Mouse (Mus musculus) liver, embryonic 12.5 days (tissue): Measurements from ENCODE around the gene Ccdc162. TPM values are rescaled to one million over a fixed set of nuclear protein-coding genes. Genes with fewer than 3 reads are reported as not detected.

ENCODE experiments used
- ATAC-seq: fragments of 200-750 bp; cut with Nextera tagmentation; 2 replicates; pipeline ENCODE4 v1.8.0; 2017; ENCODE audit warnings: moderate number of reproducible peaks, mild to moderate bottlenecking, moderate library complexity
- H3K27ac ChIP-seq: fragments of 300-500 bp; sonication (generic); 2 replicates; pipeline ENCODE4 v1.5.1; 2016; ENCODE audit warnings: mild to moderate bottlenecking
- H3K27me3 ChIP-seq: fragments of 300-500 bp; sonication (generic); replicated peaks from 2 replicates; pipeline ENCODE4 v1.6.1; 2016; ENCODE audit warnings: mild to moderate bottlenecking, moderate library complexity
- H3K36me3 ChIP-seq: fragments of 300-500 bp; sonication (generic); 2 replicates; pipeline ENCODE4 v1.6.1; 2016; ENCODE audit warnings: mild to moderate bottlenecking, moderate library complexity
- H3K4me1 ChIP-seq: fragments of 300-500 bp; sonication (generic); 2 replicates; pipeline ENCODE4 v1.6.1; 2016
- H3K4me2 ChIP-seq: fragments of 300-500 bp; sonication (generic); 2 replicates; pipeline ENCODE4 v1.6.1; 2016; ENCODE audit warnings: mild to moderate bottlenecking, moderate library complexity
- H3K4me3 ChIP-seq: fragments of 300-500 bp; sonication (generic); 2 replicates; pipeline ENCODE4 v1.5.1; 2016; ENCODE audit warnings: mild to moderate bottlenecking, moderate library complexity
- H3K9ac ChIP-seq: fragments of 300-500 bp; sonication (generic); 2 replicates; pipeline ENCODE4 v1.6.1; 2016; ENCODE audit warnings: mild to moderate bottlenecking, moderate library complexity
- H3K9me3 ChIP-seq: fragments of 300-500 bp; sonication (generic); replicated peaks from 2 replicates; pipeline ENCODE4 v1.6.1; 2016; ENCODE audit warnings: mild to moderate bottlenecking, moderate library complexity
- WGBS: fragments of 180-500 bp; shearing (Covaris S2); methylation state at CpG from one replicate; pipeline ENCODE4 v1.1.7; 2016; ENCODE audit not compliant: insufficient replicate concordance; 5-methylcytosine and 5-hydroxymethylcytosine counted together
- polyA plus RNA-seq: library from polyadenylated mRNA; unstranded; fragments of >200 nt; fragmentation: Nextera tagmentation; extraction: Ambion mirVana; gene quantifications from 2 replicates; pipeline ENCODE4 v1.2.1, GENCODE M21; 2016

Gene Ccdc162
- polyA plus RNA-seq, 1 experiment from 2014 or later, result 0.08 TPM

GRCm38 (mm10) chr10:41735398-41735797 lies 19.0 kb upstream of the Ccdc162 start:
- Histone ChIP-seq H3K4me3 (no peak overlapping the region), H3K27ac (no peak overlapping the region), H3K9me3 (no peaks in the 10 kb centered on the region), H3K4me2 (no peak overlapping the region), H3K27me3 (no peaks in the 10 kb centered on the region), H3K4me1 (no peaks in the 10 kb centered on the region), H3K36me3 (peaks cover 55% of the 10 kb centered on the region), H3K9ac (no peak overlapping the region)
- ATAC-seq, result no peak
- 83% methylated on average over 6 of the region's 6 CpGs for WGBS

DNA sequence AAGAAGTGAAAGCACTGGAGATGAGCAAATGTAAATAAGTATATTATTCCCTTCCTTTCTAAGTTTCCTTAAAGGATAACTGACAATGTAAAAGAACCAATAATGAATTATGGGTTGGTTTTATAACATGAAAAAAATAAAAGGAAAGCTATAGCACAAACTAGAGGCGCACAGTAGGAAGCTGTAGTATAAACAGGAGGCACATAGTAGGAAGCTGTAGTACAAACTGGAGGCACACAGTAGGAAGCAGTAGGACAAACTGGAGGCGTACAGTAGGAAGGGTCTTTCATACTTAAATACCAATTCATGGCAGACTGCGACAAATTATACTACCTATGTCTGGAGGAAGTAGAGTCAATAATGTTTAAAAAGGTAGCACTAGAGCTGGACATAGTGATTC lies 16.8 kb upstream of the Ccdc162 start:
- H3K27me3 ChIP-seq, result no peaks in the 10 kb centered on the region
- H3K4me1 ChIP-seq, result no peaks in the 10 kb centered on the region
- H3K9me3 ChIP-seq, result no peaks in the 10 kb centered on the region
- peaks cover 58% of the 10 kb centered on the region for H3K36me3 ChIP-seq
- H3K9ac ChIP-seq, result no peak overlapping the region
- H3K4me3 ChIP-seq, result no peak overlapping the region
- no peak for ATAC-seq
- H3K4me2 ChIP-seq, result no peak overlapping the region
- no peak overlapping the region for H3K27ac ChIP-seq
- WGBS, result 87% methylated on average over 3 of the region's 3 CpGs

GRCm38 (mm10) chr10:41731932-41732331 lies 15.5 kb upstream of the Ccdc162 start:
- Histone ChIP-seq H3K9me3 (peaks cover 4% of the 10 kb centered on the region; the same call in 1 of the 2 replicates), H3K27ac (no peak overlapping the region), H3K9ac (no peak overlapping the region), H3K4me2 (no peak overlapping the region), H3K36me3 (peaks cover 56% of the 10 kb centered on the region), H3K4me1 (no peaks in the 10 kb centered on the region), H3K27me3 (no peaks in the 10 kb centered on the region), H3K4me3 (no peak overlapping the region)
- ATAC-seq, result no peak
- 81% methylated on average over 4 of the region's 4 CpGs for WGBS

DNA sequence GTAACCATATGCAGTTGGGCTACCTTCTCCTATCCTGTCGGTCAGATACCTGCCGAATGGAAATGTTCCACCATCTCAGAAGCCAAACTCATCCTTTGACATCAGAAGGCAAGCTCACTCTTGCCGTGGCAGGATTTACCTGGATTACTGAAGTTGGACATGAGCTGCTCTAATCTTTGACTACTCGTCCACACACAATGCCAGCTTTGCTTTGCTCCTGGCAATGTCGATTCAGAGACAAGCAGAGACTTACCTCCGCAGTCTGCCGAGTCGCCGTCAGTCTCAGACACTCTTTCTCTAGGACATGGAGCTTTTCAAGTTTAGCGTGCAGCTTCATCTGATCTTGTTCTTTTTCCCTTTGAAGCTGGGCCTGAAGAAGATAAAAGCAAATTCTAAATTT lies 14.3 kb upstream of the Ccdc162 start:
- no peak overlapping the region for H3K27ac ChIP-seq
- H3K4me1 ChIP-seq, result no peaks in the 10 kb centered on the region
- H3K36me3 ChIP-seq, result peaks cover 54% of the 10 kb centered on the region
- no peak overlapping the region for H3K4me2 ChIP-seq
- peaks cover 4% of the 10 kb centered on the region; the same call in 1 of the 2 replicates for H3K9me3 ChIP-seq
- WGBS, result 91% methylated on average over 10 of the region's 10 CpGs
- no peak for ATAC-seq
- no peaks in the 10 kb centered on the region for H3K27me3 ChIP-seq
- no peak overlapping the region for H3K9ac ChIP-seq
- H3K4me3 ChIP-seq, result no peak overlapping the region

DNA sequence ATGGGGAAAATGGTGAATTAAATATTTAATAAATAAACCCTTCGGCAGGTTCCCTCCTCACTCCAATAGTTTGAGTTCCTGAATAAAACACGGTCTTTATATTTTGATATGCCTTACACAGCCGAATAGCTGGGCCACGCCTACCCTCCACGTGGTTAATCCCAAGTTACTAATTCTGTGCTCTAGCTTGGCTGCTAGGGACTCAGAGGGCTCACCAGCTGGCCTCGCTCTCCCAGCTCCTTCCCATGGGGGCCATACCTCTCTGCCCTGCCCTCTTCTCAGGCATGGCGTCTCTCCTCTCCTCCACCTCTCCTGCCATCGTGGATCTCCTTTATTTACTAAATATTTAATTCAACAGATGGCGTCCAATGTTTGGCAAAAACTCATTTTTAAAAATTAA lies 9.8 kb upstream of the Ccdc162 start:
- no peak overlapping the region for H3K4me2 ChIP-seq
- no peak for ATAC-seq
- H3K27ac ChIP-seq, result no peak overlapping the region
- peaks cover 67% of the 10 kb centered on the region for H3K36me3 ChIP-seq
- H3K9me3 ChIP-seq, result peaks cover 4% of the 10 kb centered on the region; the same call in 1 of the 2 replicates
- no peak overlapping the region for H3K4me3 ChIP-seq
- WGBS, result 81% methylated on average over 9 of the region's 9 CpGs
- no peaks in the 10 kb centered on the region for H3K4me1 ChIP-seq
- no peaks in the 10 kb centered on the region for H3K27me3 ChIP-seq
- H3K9ac ChIP-seq, result no peak overlapping the region

- H3K27me3 ChIP-seq, result no peaks in the 10 kb centered on the region
- no peak for ATAC-seq
- H3K4me1 ChIP-seq, result no peaks in the 10 kb centered on the region
- H3K9me3 ChIP-seq, result no peaks in the 10 kb centered on the region
- H3K27ac ChIP-seq, result no peak overlapping the region
- H3K4me3 ChIP-seq, result no peak overlapping the region
- H3K9ac ChIP-seq, result no peak overlapping the region
- H3K36me3 ChIP-seq, result peaks cover 30% of the 10 kb centered on the region
- no peak overlapping the region for H3K4me2 ChIP-seq
- WGBS, result 86% methylated on average over 9 of the region's 9 CpGs
These were observed 3.2 kb upstream of the Ccdc162 start for GRCm38 (mm10) chr10:41719587-41719986.

GRCm38 (mm10) chr10:41715557-41715956 lies 877 bp downstream of the Ccdc162 start:
- no peak overlapping the region for H3K27ac ChIP-seq
- no peak overlapping the region for H3K4me2 ChIP-seq
- no peak overlapping the region for H3K9ac ChIP-seq
- WGBS, result 85% methylated on average over 14 of the region's 14 CpGs
- no peaks in the 10 kb centered on the region for H3K9me3 ChIP-seq
- H3K4me1 ChIP-seq, result no peaks in the 10 kb centered on the region
- H3K4me3 ChIP-seq, result no peak overlapping the region
- no peaks in the 10 kb centered on the region for H3K27me3 ChIP-seq
- no peak for ATAC-seq
- peaks cover 7% of the 10 kb centered on the region for H3K36me3 ChIP-seq

GRCm38 (mm10) chr10:41711467-41711866 lies 5.0 kb downstream of the Ccdc162 start:
- no peak for ATAC-seq
- WGBS, result 51% methylated on average over 7 of the region's 7 CpGs

DNA sequence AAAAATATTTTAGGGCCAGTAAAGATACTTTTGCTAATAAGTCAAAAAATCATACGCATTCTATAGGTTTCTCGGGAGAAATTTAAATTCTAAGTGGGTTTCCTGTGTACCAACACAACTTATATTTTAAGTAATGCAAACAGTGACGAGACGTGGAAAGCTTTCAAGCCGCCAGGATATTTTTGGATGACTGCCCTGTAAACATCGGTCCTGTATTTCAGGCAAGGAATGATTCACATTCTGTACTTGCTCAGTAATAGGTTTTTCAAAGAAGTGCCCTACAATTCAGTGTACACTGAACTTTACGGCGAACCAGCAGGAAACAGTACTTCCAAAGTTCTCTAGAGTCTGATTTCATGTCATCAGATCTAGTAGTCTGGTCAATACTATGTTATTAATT lies 5.7 kb downstream of the Ccdc162 start:
- no peaks in the 10 kb centered on the region for H3K36me3 ChIP-seq
- H3K9me3 ChIP-seq, result no peaks in the 10 kb centered on the region
- no peaks in the 10 kb centered on the region for H3K27me3 ChIP-seq
- no peak overlapping the region for H3K4me3 ChIP-seq
- 83% methylated on average over 8 of the region's 8 CpGs for WGBS
- no peaks in the 10 kb centered on the region for H3K4me1 ChIP-seq
- no peak overlapping the region for H3K27ac ChIP-seq
- no peak overlapping the region for H3K4me2 ChIP-seq
- no peak overlapping the region for H3K9ac ChIP-seq
- ATAC-seq, result no peak

More at GRCm38 (mm10) chr10:41711467-41711866, 5.0 kb downstream of the Ccdc162 start:
- H3K27ac ChIP-seq, result no peak overlapping the region
- no peak overlapping the region for H3K9ac ChIP-seq
- H3K9me3 ChIP-seq, result no peaks in the 10 kb centered on the region
- H3K27me3 ChIP-seq, result no peaks in the 10 kb centered on the region
- no peak overlapping the region for H3K4me2 ChIP-seq
- no peaks in the 10 kb centered on the region for H3K36me3 ChIP-seq
- no peaks in the 10 kb centered on the region for H3K4me1 ChIP-seq
- no peak overlapping the region for H3K4me3 ChIP-seq

DNA sequence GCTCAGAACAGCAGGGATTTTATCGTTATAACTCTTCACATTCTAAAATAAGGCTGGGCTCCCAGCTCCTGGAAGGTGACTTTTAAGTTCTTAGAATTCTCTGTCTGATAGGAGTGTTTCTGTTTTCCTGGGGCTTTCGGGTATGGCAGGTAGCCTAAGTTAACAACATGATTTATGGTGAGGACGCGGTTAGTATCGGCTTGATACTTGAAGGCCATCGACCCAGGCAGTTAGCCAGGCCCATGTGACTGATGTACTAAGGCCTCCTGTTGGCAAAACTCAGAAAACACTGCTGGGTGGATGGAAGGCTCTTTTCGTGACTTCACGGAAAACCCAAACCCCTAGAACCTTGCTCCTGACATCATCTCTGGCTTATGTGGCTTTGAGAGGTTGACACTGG lies 7.1 kb downstream of the Ccdc162 start:
- WGBS, result 84% methylated on average over 8 of the region's 8 CpGs
- no peak overlapping the region for H3K4me3 ChIP-seq

DNA sequence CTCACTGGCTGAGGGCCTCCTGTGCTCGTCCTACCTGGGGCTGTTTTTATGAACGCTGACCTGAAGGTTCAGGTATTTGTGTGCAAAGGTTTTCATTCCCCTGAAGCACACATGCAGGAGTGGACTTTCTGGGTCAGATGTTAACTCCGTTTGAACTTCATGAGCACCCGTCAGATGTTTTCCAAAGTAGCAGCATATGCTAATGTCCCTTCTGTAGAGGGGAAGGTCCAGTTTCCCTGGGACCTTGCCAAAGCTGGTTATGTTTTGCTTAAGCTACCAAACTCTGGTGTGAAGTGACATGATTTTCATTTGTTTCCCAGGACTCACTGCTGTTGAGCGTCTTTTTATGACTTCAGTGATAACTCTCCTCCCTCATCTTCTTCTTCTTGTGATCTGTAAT lies 16.8 kb downstream of the Ccdc162 start:
- ATAC-seq, result no peak
- H3K4me2 ChIP-seq, result no peak overlapping the region
- no peak overlapping the region for H3K9ac ChIP-seq
- WGBS, result 64% methylated on average over 5 of the region's 5 CpGs
- H3K4me3 ChIP-seq, result no peak overlapping the region
- H3K9me3 ChIP-seq, result no peaks in the 10 kb centered on the region
- H3K36me3 ChIP-seq, result no peaks in the 10 kb centered on the region
- no peaks in the 10 kb centered on the region for H3K4me1 ChIP-seq
- no peaks in the 10 kb centered on the region for H3K27me3 ChIP-seq
- no peak overlapping the region for H3K27ac ChIP-seq

More for the DNA sequence above, 7.1 kb downstream of the Ccdc162 start:
- H3K27ac ChIP-seq, result no peak overlapping the region
- no peaks in the 10 kb centered on the region for H3K27me3 ChIP-seq
- H3K9ac ChIP-seq, result no peak overlapping the region
- no peak for ATAC-seq
- no peaks in the 10 kb centered on the region for H3K4me1 ChIP-seq
- no peak overlapping the region for H3K4me2 ChIP-seq
- no peaks in the 10 kb centered on the region for H3K36me3 ChIP-seq
- no peaks in the 10 kb centered on the region for H3K9me3 ChIP-seq

- H3K27ac ChIP-seq, result no peak overlapping the region
- ATAC-seq, result no peak
- H3K4me3 ChIP-seq, result no peak overlapping the region
- H3K27me3 ChIP-seq, result no peaks in the 10 kb centered on the region
- no peaks in the 10 kb centered on the region for H3K9me3 ChIP-seq
- 68% methylated on average over 11 of the region's 11 CpGs for WGBS
- no peak overlapping the region for H3K9ac ChIP-seq
- H3K4me1 ChIP-seq, result no peaks in the 10 kb centered on the region
- no peak overlapping the region for H3K4me2 ChIP-seq
- H3K36me3 ChIP-seq, result no peaks in the 10 kb centered on the region
These were observed 19.4 kb downstream of the Ccdc162 start for GRCm38 (mm10) chr10:41697040-41697439.

DNA sequence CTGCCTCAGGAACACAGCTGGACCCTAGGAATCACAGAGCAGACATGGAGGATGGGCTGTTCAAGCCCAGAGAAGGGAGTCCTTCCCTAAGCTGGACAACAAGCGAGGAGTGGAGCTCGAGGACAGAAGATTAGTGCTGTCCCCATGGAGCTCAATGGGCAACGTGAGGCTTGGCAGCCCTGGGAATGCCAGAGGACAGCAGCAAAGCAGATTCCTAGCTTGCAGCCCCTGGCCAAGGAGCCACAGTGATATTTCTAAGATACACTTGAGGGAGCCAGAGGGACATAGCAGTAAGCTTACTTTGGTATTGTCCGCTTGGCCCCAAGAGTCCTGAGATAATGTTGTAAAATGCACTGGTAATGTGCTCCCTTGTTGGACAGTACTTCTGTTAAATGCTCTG lies 25.5 kb downstream of the Ccdc162 start:
- Histone ChIP-seq H3K9me3 (no peaks in the 10 kb centered on the region), H3K4me3 (no peak overlapping the region), H3K4me2 (no peak overlapping the region), H3K9ac (no peak overlapping the region), H3K27me3 (peaks cover 11% of the 10 kb centered on the region; the same call in 1 of the 2 replicates), H3K27ac (no peak overlapping the region), H3K4me1 (0 out of 2 replicates have a peak, but pooled peaks cover 6% of the 10 kb centered on the region), H3K36me3 (no peaks in the 10 kb centered on the region)
- no peak for ATAC-seq
- 64% methylated on average over 4 of the region's 4 CpGs for WGBS
